Mouse (Mus musculus): Measurements from ENCODE around the gene Rrm1.
"Not testable (repeated sequence)": the region's sequence is repeated elsewhere in the genome, so short reads cannot be mapped to it uniquely, and the experiment has no call there.

The Rrm1 gene

DNA sequence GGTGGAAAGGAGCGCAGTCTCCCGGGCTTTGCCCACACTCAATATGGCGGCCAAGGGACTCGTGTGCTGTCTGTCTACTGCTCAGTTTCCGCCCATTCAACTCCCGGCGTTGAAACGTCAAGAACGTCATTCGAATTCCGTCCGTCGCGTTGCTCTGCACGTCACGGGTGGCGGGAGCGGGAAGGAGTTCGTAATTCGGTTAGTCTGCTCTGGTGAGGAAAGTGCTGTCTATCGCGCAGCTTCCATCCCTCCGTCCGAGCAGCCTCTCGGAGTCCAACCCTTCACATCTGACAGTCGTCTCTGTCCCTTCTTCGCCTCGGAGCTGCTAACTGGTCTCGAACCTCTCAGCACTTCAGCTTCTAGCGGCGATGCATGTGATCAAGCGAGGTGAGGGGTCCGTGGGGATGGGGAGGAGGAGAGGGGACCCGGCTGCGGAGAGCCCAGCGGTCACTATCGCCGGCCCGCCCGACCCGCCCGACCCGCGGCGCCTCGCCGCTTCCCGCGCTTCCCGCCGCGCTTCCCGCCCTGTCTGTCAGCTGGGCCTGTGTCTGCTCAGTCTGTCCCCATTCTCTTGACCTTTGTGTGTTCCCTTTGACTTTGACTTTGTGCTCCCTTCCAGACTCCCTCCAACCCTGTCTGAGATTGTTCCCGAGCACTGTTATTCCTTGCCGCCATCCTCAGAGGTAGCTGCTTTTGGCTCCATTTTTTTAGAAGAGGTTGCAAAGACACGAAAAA is at the start of gene Rrm1:
Rrm1 (plus strand) TSS at position 39 of the 735 bp plus-strand sequence.
- peaks cover 4% of the 10 kb centered on the region; the same call in 1 of the 2 replicates for H3K36me3 ChIP-seq (ENCODE audit: control insufficient read depth, insufficient read depth, low read length, poor library complexity, severe bottlenecking)
- peak; percentile 96 for DNase-seq (ENCODE audit: low read depth, low spot score)
- peaks cover 2% of the 10 kb centered on the region; the same call in 1 of the 2 replicates for H3K27me3 ChIP-seq (ENCODE audit: control insufficient read depth, insufficient read depth, low read length, poor library complexity, severe bottlenecking)

DNA sequence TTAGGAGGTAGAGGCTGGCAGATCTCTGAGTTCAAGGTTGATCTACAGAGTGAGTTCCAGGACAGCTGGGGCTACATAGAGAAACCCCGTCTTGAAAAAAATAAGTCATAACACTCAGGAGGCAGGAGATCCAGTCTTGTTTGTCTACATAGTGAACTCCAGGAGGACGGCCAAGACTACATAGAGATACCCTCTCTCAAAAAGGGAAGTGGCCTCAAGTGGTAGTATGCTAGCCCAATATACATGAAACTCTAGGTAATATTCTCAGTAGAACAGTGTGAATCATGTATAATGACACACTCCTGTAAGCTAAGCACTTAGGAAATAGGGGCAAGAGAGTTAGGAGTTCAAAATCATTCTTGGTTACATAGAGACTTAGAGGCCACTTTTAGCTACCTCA is 47.6 kb upstream of the Rrm1 start:
- DNase-seq (ENCODE audit: low read depth, low spot score), result peak; percentile 30
- peaks cover 2% of the 10 kb centered on the region; the same call in 1 of the 2 replicates for H3K36me3 ChIP-seq (ENCODE audit: control insufficient read depth, insufficient read depth, low read length, poor library complexity, severe bottlenecking)
- H3K27me3 ChIP-seq (ENCODE audit: control insufficient read depth, insufficient read depth, low read length, poor library complexity, severe bottlenecking), result no peaks in the 10 kb centered on the region

DNA sequence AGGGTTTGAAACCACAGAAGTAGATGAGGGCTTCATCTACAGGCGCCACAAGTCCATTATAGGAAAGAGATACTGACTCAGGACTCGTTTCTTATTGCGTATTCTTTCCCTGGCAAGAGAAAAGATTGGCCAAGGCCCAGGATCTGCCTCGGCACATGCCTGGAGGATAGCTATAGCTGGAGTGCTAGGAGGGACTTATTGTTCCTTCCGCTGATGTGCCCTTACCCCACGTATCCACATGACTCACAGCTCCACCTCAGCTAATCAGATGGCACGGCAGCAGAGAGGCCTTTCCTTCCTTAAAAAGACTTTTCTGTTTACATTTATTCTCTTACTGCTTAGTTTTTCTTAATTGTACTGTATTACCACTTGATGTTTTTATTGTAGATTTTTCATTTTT is 45.6 kb upstream of the Rrm1 start:
- no peaks in the 10 kb centered on the region for H3K27me3 ChIP-seq (ENCODE audit: control insufficient read depth, insufficient read depth, low read length, poor library complexity, severe bottlenecking)
- no peak for DNase-seq (ENCODE audit: low read depth, low spot score)
- peaks cover 2% of the 10 kb centered on the region; the same call in 1 of the 2 replicates for H3K36me3 ChIP-seq (ENCODE audit: control insufficient read depth, insufficient read depth, low read length, poor library complexity, severe bottlenecking)

DNA sequence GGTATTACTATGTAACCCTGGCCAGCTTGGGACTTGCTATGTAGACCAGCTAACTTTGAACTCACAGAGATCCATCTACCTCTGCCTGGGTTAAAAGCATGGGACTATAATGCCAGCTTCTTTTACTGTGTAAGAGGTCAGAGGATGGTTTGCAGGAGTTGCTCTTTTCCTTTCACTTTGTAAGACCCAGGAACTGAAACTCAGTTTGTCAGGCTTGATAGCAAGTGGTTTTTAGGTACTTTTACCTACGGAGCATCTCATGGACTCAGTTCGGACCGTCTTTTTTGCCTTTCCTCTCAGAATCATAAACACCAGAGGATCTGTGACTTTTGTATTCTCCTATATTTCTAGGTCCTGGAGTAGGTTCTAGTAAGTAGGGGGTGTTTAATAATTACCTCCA is 45.2 kb upstream of the Rrm1 start:
- Histone ChIP-seq H3K36me3 (ENCODE audit: control insufficient read depth, insufficient read depth, low read length, poor library complexity, severe bottlenecking) (peaks cover 2% of the 10 kb centered on the region; the same call in 1 of the 2 replicates), H3K27me3 (ENCODE audit: control insufficient read depth, insufficient read depth, low read length, poor library complexity, severe bottlenecking) (no peaks in the 10 kb centered on the region)
- peak; percentile 62 for DNase-seq (ENCODE audit: low read depth, low spot score)

DNA sequence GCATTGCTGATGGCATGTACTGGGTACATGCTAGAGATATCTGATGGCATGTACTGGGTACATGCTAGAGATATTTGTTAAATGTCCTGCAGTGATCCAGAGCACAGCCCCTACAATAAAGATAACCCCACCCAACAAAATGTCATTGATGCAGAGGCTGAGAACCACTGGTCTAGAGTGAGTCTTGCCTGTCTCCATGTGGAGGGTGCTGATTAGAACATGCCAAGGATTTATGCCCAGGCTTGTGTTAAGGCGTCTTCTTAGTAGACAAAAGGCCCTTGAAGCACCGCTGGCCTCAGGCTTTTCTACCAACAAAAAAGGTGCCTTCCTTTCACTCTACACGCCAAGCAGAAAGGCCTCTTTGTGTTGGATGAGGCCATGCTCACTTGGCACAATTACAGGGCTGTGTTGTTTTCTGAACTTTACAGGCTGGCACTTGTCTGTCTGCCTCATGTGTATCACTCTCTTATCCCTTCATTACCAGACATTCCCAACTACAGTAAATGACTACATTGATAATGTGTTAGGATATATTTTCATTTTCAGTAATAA is 42.2 kb upstream of the Rrm1 start:
- Histone ChIP-seq H3K36me3 (ENCODE audit: control insufficient read depth, insufficient read depth, low read length, poor library complexity, severe bottlenecking) (no peaks in the 10 kb centered on the region), H3K27me3 (ENCODE audit: control insufficient read depth, insufficient read depth, low read length, poor library complexity, severe bottlenecking) (no peaks in the 10 kb centered on the region)
- DNase-seq (ENCODE audit: low read depth, low spot score), result no peak

DNA sequence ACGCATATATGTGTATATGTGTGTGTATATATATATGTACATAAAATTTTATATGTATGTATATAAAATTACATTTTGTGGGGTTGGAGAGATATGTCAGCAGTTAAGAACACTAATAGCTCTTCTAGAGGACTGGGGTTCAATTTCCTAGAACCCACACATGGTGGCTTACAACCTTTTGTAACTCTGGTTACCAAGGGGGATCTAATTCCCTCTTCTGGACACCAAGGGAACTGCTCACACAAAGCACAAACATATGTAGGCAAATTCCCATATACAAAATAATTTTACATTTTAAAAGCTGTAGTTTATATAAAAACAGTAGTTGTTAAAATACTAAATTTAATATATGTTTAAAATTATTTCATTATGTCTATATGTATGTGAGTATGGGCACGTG is 37.4 kb upstream of the Rrm1 start:
- Histone ChIP-seq H3K27me3 (ENCODE audit: control insufficient read depth, insufficient read depth, low read length, poor library complexity, severe bottlenecking) (no peaks in the 10 kb centered on the region), H3K36me3 (ENCODE audit: control insufficient read depth, insufficient read depth, low read length, poor library complexity, severe bottlenecking) (no peaks in the 10 kb centered on the region)
- peak; percentile 21 for DNase-seq (ENCODE audit: low read depth, low spot score)

DNA sequence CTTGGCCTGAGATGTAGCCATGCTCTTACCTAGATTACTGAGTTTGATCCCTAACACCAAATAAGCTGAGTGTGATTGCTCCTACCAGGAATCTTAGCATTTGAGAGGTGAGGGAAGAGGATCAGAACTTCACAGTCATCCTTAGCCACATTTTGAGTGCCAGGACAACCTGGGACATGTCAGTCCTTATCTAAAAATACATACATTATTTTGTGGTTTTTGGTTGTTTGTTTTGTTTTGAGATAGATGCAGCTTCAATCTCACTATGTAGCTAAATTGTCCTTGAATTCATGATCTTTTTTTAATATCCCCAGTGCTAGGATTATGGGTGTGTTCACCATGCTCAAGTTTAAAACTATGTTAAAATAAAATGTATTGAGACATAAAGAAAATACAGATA is 34.1 kb upstream of the Rrm1 start:
- DNase-seq (ENCODE audit: low read depth, low spot score), result no peak
- no peaks in the 10 kb centered on the region for H3K36me3 ChIP-seq (ENCODE audit: control insufficient read depth, insufficient read depth, low read length, poor library complexity, severe bottlenecking)
- H3K27me3 ChIP-seq (ENCODE audit: control insufficient read depth, insufficient read depth, low read length, poor library complexity, severe bottlenecking), result no peaks in the 10 kb centered on the region

DNA sequence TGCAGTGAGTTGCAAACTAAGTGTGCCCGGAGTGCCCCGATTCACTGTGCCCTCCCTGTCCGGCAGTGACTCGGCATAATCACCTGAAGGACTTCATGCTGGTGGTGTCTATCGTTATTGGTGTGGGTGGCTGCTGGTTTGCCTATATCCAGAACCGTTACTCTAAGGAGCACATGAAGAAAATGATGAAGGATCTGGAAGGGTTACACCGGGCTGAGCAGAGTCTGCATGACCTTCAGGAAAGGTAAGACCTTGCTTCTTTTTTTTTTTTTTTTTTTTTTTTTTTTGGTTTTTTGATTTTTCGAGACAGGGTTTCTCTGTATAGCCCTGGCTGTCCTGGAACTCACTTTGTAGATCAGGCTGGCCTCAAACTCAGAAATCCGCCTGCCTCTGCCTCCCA is 26.2 kb upstream of the Rrm1 start:
- DNase-seq (ENCODE audit: low read depth, low spot score); H3K27me3 ChIP-seq (ENCODE audit: control insufficient read depth, insufficient read depth, low read length, poor library complexity, severe bottlenecking); H3K36me3 ChIP-seq (ENCODE audit: control insufficient read depth, insufficient read depth, low read length, poor library complexity, severe bottlenecking): not testable (repeated sequence)

DNA sequence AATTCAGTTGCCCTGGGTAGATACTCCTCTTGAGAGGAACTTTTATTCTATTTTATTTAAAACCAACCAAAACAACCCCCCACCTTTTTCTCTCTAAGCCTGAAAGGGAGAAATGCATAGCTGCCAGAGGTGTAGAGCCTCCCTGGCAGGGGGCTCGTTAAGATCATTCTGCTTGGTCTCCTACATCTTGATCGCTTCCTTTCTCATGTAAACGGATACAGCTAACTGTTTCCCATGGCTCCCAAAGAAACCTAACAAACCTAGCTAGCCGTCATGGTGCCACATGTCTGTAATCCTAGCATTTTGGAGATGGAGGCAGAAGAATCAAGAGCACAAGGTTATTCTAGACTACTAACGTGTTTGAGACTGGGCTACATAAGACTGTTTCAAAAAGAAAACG is 25.7 kb upstream of the Rrm1 start:
- H3K36me3 ChIP-seq (ENCODE audit: control insufficient read depth, insufficient read depth, low read length, poor library complexity, severe bottlenecking), result peaks cover 4% of the 10 kb centered on the region; the same call in 1 of the 2 replicates
- no peaks in the 10 kb centered on the region for H3K27me3 ChIP-seq (ENCODE audit: control insufficient read depth, insufficient read depth, low read length, poor library complexity, severe bottlenecking)
- DNase-seq (ENCODE audit: low read depth, low spot score), result no peak

DNA sequence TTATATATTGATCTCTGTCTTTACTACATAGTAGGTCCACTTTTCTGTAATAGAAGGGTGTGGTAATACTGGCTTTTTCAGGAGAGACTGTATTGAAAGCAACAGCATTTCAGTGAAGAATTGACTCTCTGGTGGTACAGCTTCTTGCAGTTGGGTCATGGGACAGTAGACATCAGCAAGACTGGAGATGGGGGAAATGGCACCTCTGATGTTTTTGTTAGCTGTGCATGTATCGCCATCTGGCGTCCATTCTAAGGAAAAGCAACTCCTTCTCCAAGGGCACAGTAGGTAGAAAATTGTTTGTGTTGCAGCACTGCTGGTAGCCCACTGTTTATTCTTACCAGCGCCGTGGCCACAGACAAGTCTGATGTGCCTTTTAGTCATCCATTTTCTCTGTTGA is 24.1 kb upstream of the Rrm1 start:
- H3K27me3 ChIP-seq (ENCODE audit: control insufficient read depth, insufficient read depth, low read length, poor library complexity, severe bottlenecking), result no peaks in the 10 kb centered on the region
- DNase-seq (ENCODE audit: low read depth, low spot score), result peak; percentile 90
- H3K36me3 ChIP-seq (ENCODE audit: control insufficient read depth, insufficient read depth, low read length, poor library complexity, severe bottlenecking), result peaks cover 6% of the 10 kb centered on the region

DNA sequence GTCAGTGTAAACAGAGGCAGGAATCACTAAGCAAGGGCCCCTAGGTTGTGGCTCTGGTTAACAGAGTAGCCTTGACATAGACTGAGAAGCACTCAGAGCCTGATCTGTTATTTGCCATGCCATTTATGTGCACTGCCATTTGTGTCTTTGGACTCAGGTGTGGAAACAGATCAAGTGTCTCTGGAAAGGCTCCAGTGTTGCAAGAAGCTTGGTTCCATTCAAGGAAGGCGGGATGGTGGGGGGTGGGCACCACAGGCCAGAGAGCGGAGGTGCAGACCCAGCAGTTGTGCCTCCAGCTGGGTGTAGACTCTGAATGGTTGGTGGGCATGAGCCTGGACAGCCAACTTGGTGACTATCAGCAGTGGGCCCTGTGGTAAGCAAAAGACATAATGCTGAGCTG is 19.5 kb upstream of the Rrm1 start:
- peaks cover 2% of the 10 kb centered on the region for H3K36me3 ChIP-seq (ENCODE audit: control insufficient read depth, insufficient read depth, low read length, poor library complexity, severe bottlenecking)
- no peaks in the 10 kb centered on the region for H3K27me3 ChIP-seq (ENCODE audit: control insufficient read depth, insufficient read depth, low read length, poor library complexity, severe bottlenecking)

DNA sequence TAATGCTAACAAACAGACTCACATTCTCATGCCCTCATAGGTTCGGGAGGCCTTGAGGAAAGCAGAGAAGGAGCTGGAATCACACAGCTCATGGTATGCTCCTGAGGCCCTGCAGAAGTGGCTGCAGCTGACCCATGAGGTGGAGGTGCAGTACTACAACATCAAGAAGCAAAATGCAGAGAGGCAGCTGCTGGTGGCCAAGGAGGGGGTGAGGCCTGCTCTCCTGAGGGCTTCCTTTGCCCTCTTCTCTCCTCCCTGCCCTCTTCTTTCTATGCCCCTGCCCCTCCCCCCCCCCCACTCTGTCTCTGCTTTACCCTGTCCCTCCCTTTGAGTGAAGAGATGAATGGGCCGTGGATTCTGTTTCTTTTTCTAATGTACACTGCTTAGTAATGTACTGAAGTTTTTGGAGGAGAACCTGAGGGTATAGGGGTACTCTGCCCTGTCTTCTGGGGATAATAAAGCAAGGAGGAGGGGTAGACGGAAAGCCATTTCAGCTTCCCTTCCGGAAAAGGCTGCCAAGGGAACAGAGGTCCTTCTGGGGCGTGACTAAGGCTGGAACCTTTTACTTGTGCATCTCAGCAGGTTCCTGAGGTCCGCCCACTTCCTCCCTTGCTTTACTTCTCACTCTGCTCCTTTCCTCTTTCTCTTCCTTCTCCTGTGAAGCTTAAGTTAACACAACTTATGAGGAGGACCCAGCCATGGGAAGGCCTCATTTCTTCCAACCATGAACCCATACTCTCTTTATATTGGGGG is 15.4 kb upstream of the Rrm1 start:
- peak; percentile 16 for DNase-seq (ENCODE audit: low read depth, low spot score)
- H3K36me3 ChIP-seq (ENCODE audit: control insufficient read depth, insufficient read depth, low read length, poor library complexity, severe bottlenecking), result peaks cover 2% of the 10 kb centered on the region
- no peaks in the 10 kb centered on the region for H3K27me3 ChIP-seq (ENCODE audit: control insufficient read depth, insufficient read depth, low read length, poor library complexity, severe bottlenecking)

More for the DNA sequence above, 19.5 kb upstream of the Rrm1 start:
- DNase-seq (ENCODE audit: low read depth, low spot score), result no peak

DNA sequence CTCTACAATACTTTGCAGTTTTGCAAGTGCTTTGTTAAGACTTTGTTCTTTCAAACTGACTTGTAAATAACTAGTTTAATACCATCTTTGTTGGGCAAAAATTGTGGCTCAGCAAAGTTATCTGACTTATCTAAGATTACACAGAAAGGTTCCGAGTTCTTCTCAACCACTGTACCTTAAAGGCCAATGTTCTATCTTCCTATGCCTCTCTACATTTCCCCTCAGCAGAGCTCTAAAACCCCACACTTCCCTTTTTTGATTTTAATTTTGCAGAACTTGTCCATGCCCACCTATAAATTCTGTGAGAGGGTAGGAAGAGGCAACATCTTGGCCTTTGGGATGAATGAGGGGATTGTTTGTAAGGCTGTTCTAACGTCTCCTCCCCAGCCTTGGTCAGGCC is 7.2 kb upstream of the Rrm1 start:
- H3K36me3 ChIP-seq (ENCODE audit: control insufficient read depth, insufficient read depth, low read length, poor library complexity, severe bottlenecking), result peaks cover 7% of the 10 kb centered on the region
- H3K27me3 ChIP-seq (ENCODE audit: control insufficient read depth, insufficient read depth, low read length, poor library complexity, severe bottlenecking), result peaks cover 2% of the 10 kb centered on the region; the same call in 1 of the 2 replicates
- no peak for DNase-seq (ENCODE audit: low read depth, low spot score)

DNA sequence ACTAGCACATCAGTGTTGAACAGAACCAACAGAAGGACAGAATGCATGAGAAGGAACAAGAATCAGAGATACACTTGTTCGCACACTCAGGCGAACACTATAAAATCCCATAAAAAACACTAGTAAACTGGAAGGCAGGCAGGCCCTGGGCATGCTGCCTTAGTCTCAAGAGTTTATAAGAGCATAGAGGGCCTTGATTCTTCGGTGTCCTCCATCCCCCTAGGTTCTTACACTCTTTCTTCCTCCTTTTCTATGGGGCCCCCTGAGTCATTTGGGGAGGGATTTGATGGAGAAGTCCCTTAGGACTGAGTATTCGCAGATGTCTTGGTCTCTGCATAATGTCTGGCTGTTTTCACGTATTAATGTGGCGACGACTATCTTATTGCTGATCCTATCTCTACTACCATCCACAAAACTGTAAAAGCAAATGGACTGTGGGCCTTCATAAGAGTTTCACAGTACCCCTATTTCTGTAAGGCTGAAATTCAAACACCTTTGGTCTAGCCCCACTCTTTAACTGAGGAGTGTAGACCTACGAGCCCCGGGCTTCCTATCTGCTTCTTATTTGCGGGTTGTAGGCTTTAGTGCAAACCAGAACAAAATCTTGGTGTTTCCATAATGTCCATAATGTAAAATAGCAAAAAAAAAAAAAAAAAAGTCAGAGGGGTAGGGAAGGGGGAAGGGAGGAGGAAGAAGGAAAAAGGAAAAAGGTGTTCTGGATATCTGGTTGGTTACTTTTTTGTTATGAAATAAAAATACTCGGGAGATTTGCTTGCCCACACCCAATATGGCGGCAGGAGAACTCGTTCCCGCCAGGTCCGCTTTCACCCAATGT is 456 bp upstream of the Rrm1 start:
- H3K27me3 ChIP-seq (ENCODE audit: control insufficient read depth, insufficient read depth, low read length, poor library complexity, severe bottlenecking), result peaks cover 2% of the 10 kb centered on the region; the same call in 1 of the 2 replicates
- H3K36me3 ChIP-seq (ENCODE audit: control insufficient read depth, insufficient read depth, low read length, poor library complexity, severe bottlenecking), result peaks cover 2% of the 10 kb centered on the region; the same call in 1 of the 2 replicates
- no peak for DNase-seq (ENCODE audit: low read depth, low spot score)
